Mouse (Mus musculus) ES-Bruce4 (cell line): Measurements from ENCODE around the gene Rhot1.

Source experiments
- CTCF ChIP-seq: IDR thresholded peaks from one replicate; pipeline ENCODE4 v1.8.1; 2011; ENCODE audit warnings: low read depth, low read length
- POLR2A ChIP-seq: IDR thresholded peaks from one replicate; pipeline ENCODE4 v1.8.1; 2011; ENCODE audit warnings: low read length; ENCODE audit not compliant: insufficient read depth

- no peak for TF ChIP-seq POLR2A
- TF ChIP-seq CTCF = no peak
Observed at GRCm38 (mm10) chr11:80248531-80248930, 39.7 kb downstream of the Rhot1 start.
